Mouse (Mus musculus) liver, embryonic 15.5 days (tissue): Measurements from ENCODE around the gene Usp34. TPM values are rescaled to one million over a fixed set of nuclear protein-coding genes. Genes with fewer than 3 reads are reported as not detected.
"Not testable (repeated sequence)": the region's sequence is repeated elsewhere in the genome, so short reads cannot be mapped to it uniquely, and the experiment has no call there.

Experiments used
- ATAC-seq: fragments of 200-750 bp; cut with Nextera tagmentation; 2 replicates; pipeline ENCODE4 v1.8.0; 2017; ENCODE audit warnings: moderate number of reproducible peaks, mild to moderate bottlenecking, moderate library complexity; ENCODE audit not compliant: insufficient read depth
- H3K27ac ChIP-seq: fragments of 300-500 bp; sonication (generic); replicated peaks from 2 replicates; pipeline ENCODE4 v1.5.1; 2015; ENCODE audit warnings: mild to moderate bottlenecking, inconsistent platforms
- H3K27me3 ChIP-seq: fragments of 300-500 bp; sonication (generic); 2 replicates; pipeline ENCODE4 v1.6.1; 2015; ENCODE audit warnings: mild to moderate bottlenecking, inconsistent platforms
- H3K36me3 ChIP-seq: fragments of 300-500 bp; sonication (generic); replicated peaks from 2 replicates; pipeline ENCODE4 v1.6.1; 2015; ENCODE audit warnings: moderate library complexity, mild to moderate bottlenecking, inconsistent platforms
- H3K4me1 ChIP-seq: fragments of 300-500 bp; sonication (generic); replicated peaks from 2 replicates; pipeline ENCODE4 v1.6.1; 2015; ENCODE audit warnings: inconsistent platforms
- H3K4me2 ChIP-seq: fragments of 300-500 bp; sonication (generic); 2 replicates; pipeline ENCODE4 v1.6.1; 2015; ENCODE audit warnings: moderate library complexity, mild to moderate bottlenecking, inconsistent platforms
- H3K4me3 ChIP-seq: fragments of 300-500 bp; sonication (generic); replicated peaks from 2 replicates; pipeline ENCODE4 v1.5.1; 2015; ENCODE audit warnings: mild to moderate bottlenecking, inconsistent platforms
- H3K9ac ChIP-seq: fragments of 300-500 bp; sonication (generic); 2 replicates; pipeline ENCODE4 v1.6.1; 2015; ENCODE audit warnings: moderate library complexity, mild to moderate bottlenecking, inconsistent platforms
- H3K9me3 ChIP-seq: fragments of 300-500 bp; sonication (generic); replicated peaks from 2 replicates; pipeline ENCODE4 v1.6.1; 2016; ENCODE audit warnings: inconsistent platforms
- WGBS: fragments of 180-500 bp; shearing (Covaris S2); methylation state at CpG from one replicate; pipeline ENCODE4 v1.1.7; 2015; ENCODE audit warnings: mixed read lengths; ENCODE audit not compliant: insufficient replicate concordance; 5-methylcytosine and 5-hydroxymethylcytosine counted together
- polyA plus RNA-seq: library from polyadenylated mRNA; unstranded; fragments of >200 nt; fragmentation: Nextera tagmentation; extraction: Ambion mirVana; gene quantifications from 2 replicates; pipeline ENCODE4 v1.2.1, GENCODE M21; 2015

Gene Usp34
- polyA plus RNA-seq, 1 experiment from 2014 or later = 7.7 TPM

GRCm38 (mm10) chr11:23428301-23428700 lies 121.6 kb downstream of the Usp34 start:
- H3K27me3 ChIP-seq = no peaks in the 10 kb centered on the region
- H3K9ac ChIP-seq = no peak overlapping the region
- no peak overlapping the region for H3K4me3 ChIP-seq
- peaks cover 59% of the 10 kb centered on the region for H3K36me3 ChIP-seq
- no peaks in the 10 kb centered on the region for H3K4me1 ChIP-seq
- no peak for ATAC-seq
- H3K27ac ChIP-seq = no peak overlapping the region
- H3K4me2 ChIP-seq = no peak overlapping the region
- WGBS = 86% methylated on average over 6 of the region's 6 CpGs
- no peaks in the 10 kb centered on the region for H3K9me3 ChIP-seq

DNA sequence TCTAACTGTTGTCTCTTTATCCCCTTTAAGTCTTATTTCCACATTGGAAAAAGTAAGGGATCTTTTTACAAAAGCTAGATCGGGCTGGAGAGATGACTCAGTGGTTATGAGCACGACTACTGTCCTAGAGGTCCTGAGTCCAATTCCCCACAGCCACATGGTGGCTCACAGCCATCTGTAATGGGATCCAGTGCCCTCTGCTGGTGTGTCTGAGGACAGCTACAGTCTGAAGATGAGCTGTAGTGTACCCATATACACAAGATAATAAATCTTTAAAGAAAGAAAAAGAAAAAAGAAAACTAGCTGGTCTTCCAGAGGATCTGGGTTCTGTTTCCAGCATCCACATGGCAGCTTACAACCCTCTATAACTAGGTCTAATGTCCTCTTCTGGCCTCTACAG lies 123.3 kb downstream of the Usp34 start:
- no peak for ATAC-seq
- WGBS = 83% methylated on average over 2 of the region's 2 CpGs
- no peaks in the 10 kb centered on the region for H3K9me3 ChIP-seq
- H3K9ac ChIP-seq = no peak overlapping the region
- H3K27ac ChIP-seq = no peak overlapping the region
- no peak overlapping the region for H3K4me3 ChIP-seq
- H3K4me2 ChIP-seq = no peak overlapping the region
- no peaks in the 10 kb centered on the region for H3K4me1 ChIP-seq
- no peaks in the 10 kb centered on the region for H3K27me3 ChIP-seq
- peaks cover 68% of the 10 kb centered on the region for H3K36me3 ChIP-seq

DNA sequence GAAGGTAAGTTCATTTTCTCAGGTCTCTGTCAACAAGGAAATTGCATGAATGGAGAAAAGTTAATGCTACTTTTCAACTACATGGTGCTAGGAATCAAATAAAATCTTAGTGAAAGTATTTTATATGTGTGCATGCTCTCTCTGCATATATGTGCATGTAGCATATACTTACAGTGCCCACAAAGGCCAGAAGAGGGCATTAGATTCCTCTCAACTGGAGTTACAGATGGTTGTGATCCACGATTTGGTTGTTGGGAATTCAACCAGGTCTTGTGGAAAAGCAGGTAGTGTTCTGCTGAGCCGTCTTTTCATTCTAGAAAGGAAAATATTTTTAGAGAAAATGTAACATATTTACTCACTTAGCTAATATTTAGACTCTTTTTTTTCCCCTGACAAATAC lies 129.4 kb downstream of the Usp34 start:
- WGBS = 79% methylated on average over 2 of the region's 2 CpGs
- no peak overlapping the region for H3K4me2 ChIP-seq
- ATAC-seq = no peak
- peaks cover 75% of the 10 kb centered on the region for H3K36me3 ChIP-seq
- H3K9ac ChIP-seq = no peak overlapping the region
- H3K27ac ChIP-seq = no peak overlapping the region
- no peaks in the 10 kb centered on the region for H3K9me3 ChIP-seq
- no peaks in the 10 kb centered on the region for H3K27me3 ChIP-seq
- H3K4me3 ChIP-seq = no peak overlapping the region
- no peaks in the 10 kb centered on the region for H3K4me1 ChIP-seq

DNA sequence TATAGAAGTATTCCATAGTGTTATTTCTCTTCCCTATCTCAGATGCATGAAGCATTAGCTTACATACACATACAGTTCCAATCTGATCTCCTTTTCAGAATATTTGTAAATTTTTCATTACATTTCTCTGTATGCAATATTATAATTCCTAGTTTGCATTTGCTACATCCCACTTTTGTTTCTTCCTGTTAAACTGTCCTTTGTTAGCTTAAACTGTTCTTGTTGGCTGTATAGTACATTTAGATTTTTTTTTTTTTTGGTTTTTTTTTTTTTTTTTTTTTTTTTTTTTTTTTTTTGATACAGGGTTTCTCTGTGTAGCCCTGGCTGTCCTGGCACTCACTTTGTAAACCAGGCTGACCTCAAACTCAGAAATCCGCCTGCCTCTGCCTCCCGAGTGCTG lies 159.2 kb downstream of the Usp34 start:
- H3K4me3 ChIP-seq, H3K27me3 ChIP-seq, H3K9ac ChIP-seq, H3K4me2 ChIP-seq, ATAC-seq, H3K4me1 ChIP-seq, H3K9me3 ChIP-seq, H3K27ac ChIP-seq: not testable (repeated sequence)
- H3K36me3 ChIP-seq = peaks cover 52% of the 10 kb centered on the region
- 87% methylated on average over 2 of the region's 2 CpGs for WGBS

- no peaks in the 10 kb centered on the region for H3K27me3 ChIP-seq
- WGBS = 26% methylated on average over 1 of the region's 1 CpGs
- peaks cover 4% of the 10 kb centered on the region; the same call in 1 of the 2 replicates for H3K4me1 ChIP-seq
- no peak overlapping the region for H3K9ac ChIP-seq
- H3K4me2 ChIP-seq = no peak overlapping the region
- ATAC-seq = no peak
- no peak overlapping the region for H3K4me3 ChIP-seq
- H3K36me3 ChIP-seq = peaks cover 92% of the 10 kb centered on the region
- no peak overlapping the region for H3K27ac ChIP-seq
- no peaks in the 10 kb centered on the region for H3K9me3 ChIP-seq
Observed at GRCm38 (mm10) chr11:23489955-23490354, 183.3 kb downstream of the Usp34 start.

DNA sequence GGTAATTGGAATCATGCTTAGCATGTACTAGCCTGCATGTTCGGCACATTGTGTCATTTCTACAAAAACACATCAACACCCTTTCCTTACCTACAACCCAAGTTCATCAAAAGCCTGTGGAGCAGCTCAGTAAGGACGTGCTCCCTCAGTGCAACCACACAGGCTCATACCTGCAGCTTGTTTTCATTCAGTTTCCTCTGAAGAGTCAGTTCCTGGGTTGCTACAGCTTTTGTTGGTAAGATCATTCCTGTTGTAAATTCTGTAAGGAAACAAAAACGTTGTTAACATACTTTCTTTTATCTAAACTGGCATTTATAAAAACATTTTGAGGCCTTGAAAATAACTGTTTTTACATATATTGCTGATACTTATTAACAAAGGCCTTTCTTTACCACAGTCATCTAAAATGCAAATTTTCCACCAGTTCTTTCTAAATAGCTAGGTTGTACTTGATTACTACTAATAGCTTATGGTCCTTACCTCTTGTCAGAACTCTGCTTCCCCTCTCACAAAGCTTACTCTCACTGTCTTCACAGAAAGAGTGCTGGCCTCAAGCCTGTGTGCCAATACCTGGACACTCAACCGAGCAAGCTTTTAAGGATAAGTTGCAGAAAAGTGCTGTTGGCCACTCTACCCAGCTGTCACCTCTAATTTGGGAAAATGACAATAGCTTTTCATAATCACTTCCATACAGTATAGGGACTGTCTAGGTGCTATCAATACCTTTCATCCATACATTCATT lies 185.5 kb downstream of the Usp34 start:
- H3K27me3 ChIP-seq = no peaks in the 10 kb centered on the region
- H3K36me3 ChIP-seq = peaks cover 84% of the 10 kb centered on the region
- H3K4me2 ChIP-seq = no peak overlapping the region
- no peak overlapping the region for H3K9ac ChIP-seq
- H3K4me3 ChIP-seq = no peak overlapping the region
- 79% methylated on average over 4 of the region's 4 CpGs for WGBS
- H3K4me1 ChIP-seq = peaks cover 26% of the 10 kb centered on the region
- no peak overlapping the region for H3K27ac ChIP-seq
- no peaks in the 10 kb centered on the region for H3K9me3 ChIP-seq
- no peak for ATAC-seq

DNA sequence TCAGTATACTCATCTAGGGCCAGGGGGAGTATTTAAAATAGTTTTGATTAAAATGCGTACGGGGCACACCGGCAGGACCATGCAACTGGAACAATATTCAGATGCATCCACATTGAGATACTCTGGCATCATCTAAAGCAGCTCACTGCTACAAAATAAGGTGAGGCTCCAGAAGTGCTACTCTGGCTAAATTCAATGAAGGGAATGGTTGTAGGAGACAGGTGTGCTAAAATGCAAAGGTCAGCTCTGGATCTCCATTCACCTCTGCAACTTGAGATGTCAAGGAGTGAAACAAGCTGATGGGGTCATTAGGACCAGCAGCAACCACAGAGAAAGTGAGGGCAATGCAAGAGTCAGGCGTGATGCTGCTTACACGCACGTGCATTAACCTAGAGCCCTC lies 188.5 kb downstream of the Usp34 start:
- H3K4me3 ChIP-seq = no peak overlapping the region
- H3K4me1 ChIP-seq = peaks cover 38% of the 10 kb centered on the region
- ATAC-seq = no peak
- peaks cover 54% of the 10 kb centered on the region for H3K36me3 ChIP-seq
- H3K9me3 ChIP-seq = no peaks in the 10 kb centered on the region
- no peaks in the 10 kb centered on the region for H3K27me3 ChIP-seq
- no peak overlapping the region for H3K4me2 ChIP-seq
- H3K27ac ChIP-seq = no peak overlapping the region
- WGBS = 89% methylated on average over 6 of the region's 6 CpGs
- H3K9ac ChIP-seq = no peak overlapping the region

GRCm38 (mm10) chr11:23496661-23497060 lies 190.0 kb downstream of the Usp34 start:
- 55% methylated on average over 6 of the region's 6 CpGs for WGBS
- no peak overlapping the region for H3K27ac ChIP-seq
- peaks cover 38% of the 10 kb centered on the region for H3K4me1 ChIP-seq
- H3K4me3 ChIP-seq = peak overlapping the region; percentile 95
- H3K36me3 ChIP-seq = peaks cover 40% of the 10 kb centered on the region
- H3K9ac ChIP-seq = peak overlapping the region; percentile 94
- ATAC-seq = no peak
- H3K9me3 ChIP-seq = no peaks in the 10 kb centered on the region
- H3K27me3 ChIP-seq = no peaks in the 10 kb centered on the region
- peak overlapping the region; percentile 95 for H3K4me2 ChIP-seq

DNA sequence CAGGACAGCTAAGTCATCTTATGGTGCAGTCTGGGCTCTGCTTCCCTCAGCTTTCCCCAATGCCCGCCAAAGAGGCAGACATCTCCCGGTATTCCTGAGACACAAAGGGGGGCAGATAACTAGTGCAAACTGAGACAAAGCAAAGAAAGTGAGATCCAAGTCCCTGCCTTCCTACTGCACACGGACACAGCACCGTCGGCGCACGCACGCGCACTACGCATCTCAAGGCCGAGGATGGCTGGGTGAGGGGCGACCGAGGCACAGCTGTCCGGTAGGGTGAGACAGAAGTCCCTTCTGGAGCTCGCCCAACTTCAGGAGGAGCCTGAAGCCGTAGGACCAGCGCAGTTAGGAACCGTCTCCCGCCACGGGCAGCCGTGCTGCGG lies 190.6 kb downstream of the Usp34 start:
- H3K9ac ChIP-seq = peak overlapping the region; percentile 94
- peak; percentile 63 for ATAC-seq
- H3K4me2 ChIP-seq = peak overlapping the region; percentile 95
- under 1% methylated on average over 21 of the region's 22 CpGs for WGBS
- peak overlapping the region; percentile 95 for H3K4me3 ChIP-seq
- no peaks in the 10 kb centered on the region for H3K27me3 ChIP-seq
- peak overlapping the region; percentile 89 for H3K27ac ChIP-seq
- no peaks in the 10 kb centered on the region for H3K9me3 ChIP-seq
- peaks cover 34% of the 10 kb centered on the region for H3K36me3 ChIP-seq
- peaks cover 38% of the 10 kb centered on the region for H3K4me1 ChIP-seq

GRCm38 (mm10) chr11:23497718-23498509 lies 191.2 kb downstream of the Usp34 start, which contains the start of gene Ahsa2:
TSS of gene Ahsa2 (minus strand) at chr11:23498030.
- peak within 1 kb of the TSS; percentile 95 for H3K4me2 ChIP-seq
- WGBS = under 1% methylated on average over 64 of the region's 66 CpGs
- no peaks in the 10 kb centered on the region for H3K27me3 ChIP-seq
- H3K4me3 ChIP-seq = peak within 1 kb of the TSS; percentile 95
- peaks cover 38% of the 10 kb centered on the region for H3K4me1 ChIP-seq
- peaks cover 28% of the 10 kb centered on the region for H3K36me3 ChIP-seq
- H3K9ac ChIP-seq = peak within 1 kb of the TSS; percentile 94
- ATAC-seq = peak; percentile 94
- peak within 1 kb of the TSS; percentile 89 for H3K27ac ChIP-seq
- no peaks in the 10 kb centered on the region for H3K9me3 ChIP-seq

DNA sequence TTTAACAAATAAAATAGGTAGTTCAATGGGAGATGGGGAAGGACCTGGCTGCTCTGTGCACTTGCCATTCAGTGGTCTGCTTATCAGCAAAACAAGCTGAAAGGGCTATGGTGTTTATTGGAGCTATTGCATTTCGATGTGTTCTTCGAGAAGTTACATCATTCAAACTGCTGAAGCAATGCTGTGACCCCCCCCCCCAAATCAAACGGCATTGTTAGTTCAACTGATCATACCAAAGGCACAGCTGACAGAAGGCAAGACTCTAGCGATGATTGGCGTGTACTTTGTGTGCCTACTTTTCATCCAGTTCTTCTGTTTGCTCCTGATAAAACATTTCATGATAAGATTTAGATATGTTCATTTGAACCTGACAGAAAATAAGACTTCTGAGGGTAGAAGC lies 191.9 kb downstream of the Usp34 start:
- H3K4me3 ChIP-seq = peak overlapping the region; percentile 95
- H3K36me3 ChIP-seq = peaks cover 21% of the 10 kb centered on the region
- no peaks in the 10 kb centered on the region for H3K9me3 ChIP-seq
- peaks cover 38% of the 10 kb centered on the region for H3K4me1 ChIP-seq
- peak overlapping the region; percentile 95 for H3K4me2 ChIP-seq
- 10% methylated on average over 5 of the region's 5 CpGs for WGBS
- peak overlapping the region; percentile 68 for H3K9ac ChIP-seq
- peak overlapping the region; percentile 77 for H3K27ac ChIP-seq
- H3K27me3 ChIP-seq = no peaks in the 10 kb centered on the region
- no peak for ATAC-seq
